Mouse (Mus musculus) c-Kit-positive CD71-positive TER-119-negative erythroid progenitor cells, embryonic 14.5 days (primary cell): ENCODE results near the gene Gpat2.

Experiments used
- DNase-seq: peaks from one replicate; pipeline ENCODE4 v3.0.0-alpha.2; 2013; ENCODE audit warnings: low read depth

Gpat2 gene

DNA sequence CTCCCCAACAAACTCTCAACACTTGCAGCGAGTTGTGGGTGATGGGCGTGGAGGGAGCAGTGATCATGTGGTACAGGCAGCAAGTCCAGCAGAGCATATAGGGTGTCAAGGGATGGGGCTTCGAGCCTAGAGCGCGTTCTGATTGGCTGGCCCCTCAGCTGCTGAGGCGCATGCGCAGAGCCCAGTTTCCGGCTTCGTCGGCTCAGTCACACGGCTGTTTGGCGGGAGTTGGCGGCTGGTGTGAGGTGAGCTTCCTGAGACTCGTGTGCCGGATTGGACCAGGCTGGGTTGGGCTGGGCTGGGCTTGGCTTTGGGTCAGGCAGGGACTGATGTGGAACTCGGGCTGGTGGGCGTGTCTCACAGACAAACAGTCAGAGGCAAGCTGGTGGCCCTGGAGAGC is at the start of gene Gpat2:
Gene Gpat2, plus strand, starts transcription at position 223 of the 400 bp plus-strand sequence.
- no peak for DNase-seq

GRCm38 (mm10) chr2:127375759-127376341 is 49.1 kb upstream of the Gpat2 start:
- DNase-seq = no peak

DNA sequence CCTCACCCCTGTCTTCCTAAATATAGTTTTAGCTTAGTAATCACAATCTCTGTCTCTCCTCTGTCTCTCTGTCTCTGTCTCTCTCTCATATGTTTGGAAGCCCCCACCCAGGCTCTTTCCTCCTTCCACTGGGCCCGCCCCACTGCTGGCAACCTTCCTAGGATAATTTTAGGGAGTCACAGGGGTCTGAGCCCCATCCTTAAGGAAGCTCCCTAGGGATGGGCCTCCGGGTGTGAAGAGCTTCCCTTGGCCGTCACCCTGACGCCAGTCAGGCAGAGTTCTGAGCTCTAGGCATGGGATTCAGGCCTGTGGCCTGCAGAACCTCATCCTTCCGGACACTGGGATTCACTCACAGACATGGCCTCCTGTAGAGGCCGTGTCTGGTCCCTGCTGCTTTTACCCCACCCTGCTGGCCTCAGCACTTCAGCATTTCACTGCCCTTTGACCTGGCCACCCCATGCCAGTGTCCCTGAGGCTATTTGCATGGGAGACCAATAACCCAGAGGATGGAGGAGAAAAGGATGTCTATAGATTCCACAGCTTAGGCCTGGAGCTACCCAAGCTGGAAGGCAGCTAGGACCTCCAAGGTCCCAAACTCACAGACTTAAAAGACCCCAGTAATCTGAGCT is 48.5 kb upstream of the Gpat2 start:
- DNase-seq = no peak

DNA sequence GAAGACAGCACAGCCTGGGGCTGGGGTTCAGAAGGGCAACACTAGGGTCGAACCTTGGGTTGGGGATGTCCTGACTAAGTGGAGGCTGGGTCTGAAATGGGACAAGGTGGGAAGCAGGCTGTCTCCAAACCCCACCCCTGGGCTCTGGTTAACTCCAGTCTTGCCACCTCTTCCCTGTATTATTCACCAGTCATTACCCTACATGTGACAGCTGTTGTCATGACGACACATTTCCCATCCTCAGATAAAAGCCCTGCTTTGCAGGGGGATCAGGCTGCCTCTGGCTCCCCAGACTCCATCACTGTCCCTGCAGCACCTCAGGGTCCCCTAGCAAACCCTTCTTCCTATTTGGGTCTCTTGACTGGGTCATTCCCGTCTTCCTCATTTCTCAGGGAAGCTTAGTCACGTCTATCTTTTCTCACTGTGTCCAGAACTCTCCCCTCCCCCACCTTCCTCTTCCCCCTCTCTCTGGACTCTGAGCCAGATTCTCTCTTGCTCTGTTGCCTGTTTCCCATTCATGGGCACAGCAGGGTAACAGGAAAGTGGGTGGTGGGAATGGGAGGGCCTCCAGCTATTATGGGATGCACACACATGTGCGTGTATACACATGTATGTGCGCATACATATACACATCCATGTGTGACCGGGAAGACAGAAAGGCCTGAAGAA is 46.9 kb upstream of the Gpat2 start:
- no peak for DNase-seq

GRCm38 (mm10) chr2:127378611-127378990 is 46.4 kb upstream of the Gpat2 start:
- DNase-seq = no peak

DNA sequence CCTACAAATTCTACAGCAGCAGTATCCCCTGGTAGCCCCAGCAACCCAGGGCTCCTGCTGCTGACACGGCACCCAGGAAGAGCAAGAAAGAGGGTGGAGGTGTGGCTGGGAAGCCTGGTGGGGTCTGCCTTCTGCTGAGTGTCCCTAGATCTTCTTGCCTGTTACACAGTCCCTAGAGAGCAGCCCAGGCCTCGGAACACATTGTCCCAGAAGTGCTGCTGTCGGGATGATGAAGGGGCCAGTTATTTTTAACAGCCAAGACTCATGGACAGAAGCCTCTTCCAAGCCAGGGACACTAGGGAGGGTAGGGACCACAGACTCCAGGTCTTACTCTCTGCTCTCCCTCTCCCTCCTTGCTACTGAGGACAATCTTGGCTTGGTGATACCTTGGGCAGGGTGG is 45.7 kb upstream of the Gpat2 start:
- DNase-seq = no peak

DNA sequence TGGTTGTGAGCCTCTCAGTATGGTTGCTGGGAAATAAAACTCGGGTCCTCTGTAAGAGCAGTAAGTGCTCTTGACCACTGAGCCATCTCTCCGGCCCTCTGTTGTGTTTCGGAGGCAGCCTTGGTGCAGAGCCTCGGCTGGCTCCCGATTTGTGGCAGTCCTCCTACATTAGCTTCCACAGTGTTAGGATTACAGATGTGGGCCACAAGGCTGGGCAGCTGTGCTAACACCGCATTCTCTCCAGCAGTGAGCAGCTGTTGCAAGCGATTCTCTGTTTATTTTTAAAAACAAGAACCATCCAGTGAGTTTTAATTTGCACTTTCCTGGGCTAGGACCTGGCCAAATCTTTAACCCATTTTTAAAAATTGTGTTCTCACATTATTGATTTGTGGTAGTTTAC is 41.1 kb upstream of the Gpat2 start:
- no peak for DNase-seq

DNA sequence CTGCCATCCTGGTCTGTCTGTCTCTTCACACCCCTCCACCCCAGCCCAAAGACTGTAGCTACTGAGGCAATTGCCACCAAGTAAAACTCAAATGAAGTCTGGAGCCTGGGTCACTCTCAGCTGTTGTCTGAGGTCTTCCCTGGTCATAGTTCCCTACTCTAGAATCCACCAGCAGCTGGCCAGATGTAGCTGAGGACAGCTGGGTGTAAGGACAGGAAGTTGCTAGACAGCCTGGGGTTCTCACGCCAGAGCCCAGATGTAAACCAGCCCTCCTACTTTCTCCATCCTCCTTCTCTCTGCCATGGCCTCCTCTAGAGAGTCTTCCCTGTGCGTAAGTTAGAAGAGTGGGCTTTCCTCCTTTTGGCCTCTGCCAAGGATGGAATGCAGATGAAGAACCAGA is 37.5 kb upstream of the Gpat2 start:
- DNase-seq = no peak

GRCm38 (mm10) chr2:127390352-127390751 is 34.6 kb upstream of the Gpat2 start:
- DNase-seq = no peak

GRCm38 (mm10) chr2:127390846-127391245 is 34.2 kb upstream of the Gpat2 start:
- no peak for DNase-seq

DNA sequence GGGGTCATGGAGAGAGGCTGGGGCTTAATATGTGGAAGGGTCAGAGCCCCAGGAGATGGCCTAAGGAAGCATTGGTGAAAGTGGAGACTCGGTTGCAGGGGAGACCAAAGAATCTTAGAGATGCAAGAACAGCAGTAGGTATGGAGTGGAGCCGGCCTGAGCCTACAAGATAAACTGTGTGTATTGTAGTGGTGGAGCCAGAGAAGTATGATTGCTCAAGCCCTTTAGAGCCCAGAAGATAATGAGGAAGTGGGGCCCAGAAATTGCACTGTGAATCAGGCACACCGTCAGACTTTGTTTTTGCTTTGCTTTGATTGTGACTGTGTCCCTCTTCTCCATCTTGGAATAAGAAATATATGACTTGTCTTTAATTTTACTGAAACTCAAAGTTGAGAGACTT is 33.7 kb upstream of the Gpat2 start:
- DNase-seq = no peak

DNA sequence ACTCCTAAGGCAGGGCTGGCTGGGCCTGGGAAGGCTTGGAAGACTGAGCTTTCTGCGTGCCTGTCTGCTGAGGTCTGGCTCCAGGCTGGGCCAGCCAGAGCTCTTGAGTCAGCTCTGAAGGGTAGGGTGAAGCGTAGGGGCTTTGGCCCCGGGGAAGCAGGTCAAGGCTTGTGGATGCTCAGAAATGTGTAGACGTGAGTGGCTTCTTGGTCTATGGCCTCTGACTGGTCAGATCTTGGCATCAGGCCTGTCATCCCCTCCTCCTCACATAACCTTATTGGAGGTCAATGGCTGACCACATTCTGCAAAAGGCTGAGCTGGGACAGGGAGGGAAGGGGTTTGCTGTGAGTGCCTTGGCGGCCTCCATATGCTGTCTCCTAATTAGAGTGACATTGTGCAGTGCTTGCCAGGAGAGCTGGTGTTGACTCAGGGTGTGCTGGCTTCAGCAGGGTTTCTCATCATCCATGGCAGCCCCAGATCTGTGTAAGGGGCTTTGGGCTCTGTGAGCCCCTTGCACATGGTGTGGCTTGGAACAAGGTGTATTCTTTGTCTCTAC is 30.3 kb upstream of the Gpat2 start:
- no peak for DNase-seq

DNA sequence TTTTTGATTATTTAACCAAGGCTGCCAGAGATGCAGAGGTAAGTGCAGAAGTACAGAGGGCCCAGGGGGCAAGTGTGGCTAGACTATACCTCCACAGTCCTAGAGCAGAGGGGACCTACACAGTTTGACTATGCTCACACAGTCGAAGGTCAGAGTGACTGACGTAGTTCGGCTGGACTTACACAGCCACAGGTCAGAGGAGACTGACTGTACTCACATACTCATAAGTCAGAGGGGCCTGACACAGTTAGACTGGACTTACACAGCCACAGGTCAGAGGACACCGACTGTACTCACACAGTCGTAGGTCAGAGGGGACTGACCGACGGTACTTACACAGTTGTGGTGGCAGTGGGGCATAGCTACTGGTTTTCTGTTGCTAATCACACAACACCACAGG is 26.3 kb upstream of the Gpat2 start:
- no peak for DNase-seq

DNA sequence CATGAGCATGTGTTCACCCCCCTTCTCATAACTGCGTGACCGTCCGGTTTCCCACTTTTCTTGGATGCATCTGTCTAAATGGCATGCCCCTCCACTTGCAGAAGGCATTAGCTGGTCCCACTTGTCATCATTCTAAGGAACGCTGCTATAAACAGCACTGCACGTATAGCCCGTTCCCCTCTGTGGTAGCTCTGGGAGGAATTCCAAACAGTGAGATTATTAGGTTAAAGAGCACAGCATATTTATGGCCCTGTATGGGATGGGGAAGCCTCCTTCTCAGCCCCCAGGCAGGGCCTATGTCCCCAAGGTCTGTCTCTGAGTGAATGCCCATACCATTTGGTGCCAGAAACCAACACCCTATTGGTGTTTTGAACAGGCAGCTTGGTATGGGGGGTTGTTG is 13.9 kb upstream of the Gpat2 start:
- no peak for DNase-seq

GRCm38 (mm10) chr2:127415806-127416205 is 9.2 kb upstream of the Gpat2 start:
- no peak for DNase-seq

DNA sequence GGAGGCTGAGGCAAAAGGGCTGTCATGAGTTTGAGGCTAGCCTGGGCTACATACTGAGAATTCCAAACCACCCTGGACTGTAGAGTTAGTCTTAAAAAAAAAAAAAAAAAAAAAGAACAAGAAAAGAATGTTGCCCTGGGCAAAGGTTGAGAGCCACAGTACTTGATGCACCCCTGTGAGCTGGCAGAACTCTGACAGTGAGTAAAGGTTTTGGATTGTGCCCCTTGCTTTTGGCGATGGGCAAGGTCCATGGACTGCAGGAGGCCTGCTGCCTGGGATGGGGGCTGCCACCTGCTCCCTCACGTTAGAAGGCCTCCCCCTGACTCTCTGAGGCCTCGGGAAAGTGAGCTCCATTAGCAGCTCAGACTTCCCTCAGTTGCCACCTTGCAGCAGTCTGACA is 8.3 kb upstream of the Gpat2 start:
- DNase-seq = no peak

DNA sequence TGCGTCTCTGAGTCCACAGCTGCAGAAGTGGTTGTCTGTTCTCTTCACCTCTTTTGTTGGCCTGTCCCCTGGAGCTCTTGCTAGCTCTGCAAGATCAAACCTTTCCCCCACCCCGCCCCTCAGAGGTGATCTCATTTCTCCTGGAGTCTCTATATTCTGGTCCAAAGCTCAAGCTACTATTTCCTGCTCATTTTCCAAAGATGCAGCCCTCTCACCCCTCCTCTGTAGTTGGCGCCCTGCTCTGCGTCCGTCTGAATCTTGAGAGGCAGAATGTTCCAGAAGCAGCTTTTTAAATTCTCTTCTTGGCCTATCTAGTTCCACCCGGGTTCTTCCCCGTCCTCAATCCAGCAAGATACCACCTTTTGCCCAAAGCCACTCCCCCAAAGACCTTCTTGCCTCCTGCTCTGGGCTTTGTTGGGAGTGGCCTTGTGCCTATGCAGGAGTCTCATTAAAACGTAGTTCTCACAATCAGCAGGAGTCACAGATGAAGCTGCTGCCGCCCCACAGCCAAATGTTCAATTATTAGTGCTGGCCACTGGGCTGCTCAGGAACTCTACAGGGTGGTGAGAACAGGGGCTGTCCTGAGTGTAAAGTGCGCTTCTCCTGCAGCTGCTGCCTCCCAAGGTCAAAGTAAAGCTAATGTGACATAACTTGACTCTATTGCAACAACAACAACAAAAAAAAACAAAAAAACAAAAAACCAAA is 6.6 kb upstream of the Gpat2 start:
- no peak for DNase-seq

DNA sequence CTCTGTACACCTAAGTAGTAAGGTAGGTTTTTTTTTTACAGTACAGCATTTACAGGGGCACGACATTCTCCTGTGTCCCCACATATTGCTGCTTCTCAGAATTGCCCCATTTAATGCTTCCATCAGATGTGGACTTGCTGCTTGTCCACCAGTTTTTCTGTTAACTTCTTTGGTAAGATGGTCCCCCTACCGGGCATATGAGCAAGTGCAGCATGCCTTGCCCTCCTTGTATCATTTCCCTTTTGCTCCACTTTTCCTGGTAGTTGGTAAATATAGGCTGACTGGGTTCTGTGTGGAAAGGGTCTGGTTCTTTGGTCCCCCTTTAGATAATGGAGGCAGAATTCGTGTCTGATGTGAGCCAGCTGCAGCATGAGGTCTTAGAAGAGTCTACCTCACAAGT is 5.2 kb downstream of the Gpat2 start:
- no peak for DNase-seq

- DNase-seq = no peak
Observed at GRCm38 (mm10) chr2:127433487-127434295, 8.7 kb downstream of the Gpat2 start.

DNA sequence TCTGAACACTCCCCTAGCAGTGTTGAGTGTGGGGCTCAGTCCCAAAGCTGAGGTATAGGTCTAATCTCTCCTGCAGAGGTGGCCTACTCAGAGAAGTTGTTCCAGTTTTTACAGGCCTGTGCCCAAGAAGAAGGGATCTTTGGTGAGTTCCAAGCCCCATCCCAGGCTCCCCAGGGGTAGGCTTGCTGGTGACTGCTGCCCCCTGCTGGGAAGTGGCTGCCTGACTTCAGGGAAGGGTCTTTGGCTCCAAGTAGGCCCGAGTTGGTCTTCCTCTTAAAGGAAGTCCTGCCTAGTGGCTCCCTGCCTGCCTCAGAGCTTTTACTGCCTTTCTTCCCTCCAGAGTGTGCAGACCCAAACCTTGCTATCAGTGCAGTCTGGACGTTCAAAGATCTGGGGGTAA is 10.1 kb downstream of the Gpat2 start:
- no peak for DNase-seq

- DNase-seq = no peak
Observed at GRCm38 (mm10) chr2:127435554-127435953, 10.6 kb downstream of the Gpat2 start.

DNA sequence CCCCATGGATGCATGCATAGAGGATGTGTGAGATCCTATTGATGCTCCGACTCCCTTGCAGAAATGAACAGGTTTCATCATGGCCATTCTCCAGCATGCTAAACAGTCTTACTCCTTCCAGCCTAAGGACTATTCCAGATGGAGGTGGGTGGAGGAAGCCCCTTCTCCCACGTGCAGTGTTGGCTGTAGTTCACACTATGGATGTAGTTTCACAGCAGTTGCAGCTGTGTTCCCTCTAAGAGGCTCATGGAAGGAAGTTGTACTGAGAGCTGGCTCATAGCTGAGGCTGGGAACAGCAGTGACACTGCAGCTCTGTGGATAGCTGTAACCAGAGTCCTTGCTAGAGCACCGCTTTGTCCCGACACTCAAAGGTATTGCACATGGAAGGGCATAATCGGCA is 12.7 kb downstream of the Gpat2 start:
- no peak for DNase-seq
